Mouse (Mus musculus): ENCODE data around the gene Arpc5. TPM values are rescaled to one million over a fixed set of nuclear protein-coding genes. Genes with fewer than 3 reads are reported as not detected.

The Arpc5 gene
- polyA plus RNA-seq (2014; fragmentation: Illumina TruSeq; extraction: RNeasy Lipid Tissue Mini Kit (QIAGEN cat#74804); ENCODE audit: insufficient read depth, low read depth, low replicate concordance), result 180 TPM

GRCm38 (mm10) chr1:152766032-152766772 lies at the start of gene Arpc5, which contains the start of gene Rgl1:
Gene Arpc5 (plus strand): TSS chr1:152766542.
Gene Rgl1 (minus strand): TSS chr1:152766351.

GRCm38 (mm10) chr1:152750312-152750965 lies 15.9 kb upstream of the Arpc5 start, which contains the start of gene Apobec4:
Gene Apobec4 (plus strand): TSS chr1:152750551.

GRCm38 (mm10) chr1:152799897-152800296 lies 33.6 kb downstream of the Arpc5 start, which contains the start of gene Ncf2:
Gene Ncf2 (plus strand): TSS chr1:152800194.

Other genes starting within 250 kb of the Arpc5 start
- 0.59 TPM for gene Apobec4, start 16.0 kb upstream of the Arpc5 start, polyA plus RNA-seq (2014; fragmentation: Illumina TruSeq; extraction: RNeasy Lipid Tissue Mini Kit (QIAGEN cat#74804); ENCODE audit: insufficient read depth, low read depth, low replicate concordance)
- 18.8 TPM for gene Rgl1, start 191 bp upstream of the Arpc5 start, polyA plus RNA-seq (2014; fragmentation: Illumina TruSeq; extraction: RNeasy Lipid Tissue Mini Kit (QIAGEN cat#74804); ENCODE audit: insufficient read depth, low read depth, low replicate concordance)
- gene Ncf2, start 33.7 kb downstream of the Arpc5 start, polyA plus RNA-seq (2014; fragmentation: Illumina TruSeq; extraction: RNeasy Lipid Tissue Mini Kit (QIAGEN cat#74804); ENCODE audit: insufficient read depth, low read depth, low replicate concordance), result 19.0 TPM
- 11.7 TPM for gene Smg7, start 136.1 kb downstream of the Arpc5 start, polyA plus RNA-seq (2014; fragmentation: Illumina TruSeq; extraction: RNeasy Lipid Tissue Mini Kit (QIAGEN cat#74804); ENCODE audit: insufficient read depth, low read depth, low replicate concordance)
- 2.6 TPM for gene Nmnat2, start 188.5 kb downstream of the Arpc5 start, polyA plus RNA-seq (2014; fragmentation: Illumina TruSeq; extraction: RNeasy Lipid Tissue Mini Kit (QIAGEN cat#74804); ENCODE audit: insufficient read depth, low read depth, low replicate concordance)

Measured in lung, adult 10 weeks (tissue).